Mouse (Mus musculus): ENCODE measurements at regions not wholly inside any gene's neighbourhood (a gene's known extent, or its start where the extent isn't known, plus 50 kb on each side); places are given as distances from the start of the nearest gene placed in this dataset.

GRCm38 (mm10) chr15:7574264-7574663 is 176.1 kb upstream of the Egflam start:
- ATAC-seq (ENCODE audit: low TSS enrichment) = no peak

GRCm38 (mm10) chr15:7574811-7575210 is 176.6 kb upstream of the Egflam start:
- ATAC-seq (ENCODE audit: low TSS enrichment) = no peak

GRCm38 (mm10) chr15:7578439-7578838 is 180.2 kb upstream of the Egflam start:
- no peak for ATAC-seq (ENCODE audit: low TSS enrichment)

- no peak for ATAC-seq (ENCODE audit: low TSS enrichment)
Measured at GRCm38 (mm10) chr15:7587210-7587609, 189.0 kb upstream of the Egflam start.

DNA sequence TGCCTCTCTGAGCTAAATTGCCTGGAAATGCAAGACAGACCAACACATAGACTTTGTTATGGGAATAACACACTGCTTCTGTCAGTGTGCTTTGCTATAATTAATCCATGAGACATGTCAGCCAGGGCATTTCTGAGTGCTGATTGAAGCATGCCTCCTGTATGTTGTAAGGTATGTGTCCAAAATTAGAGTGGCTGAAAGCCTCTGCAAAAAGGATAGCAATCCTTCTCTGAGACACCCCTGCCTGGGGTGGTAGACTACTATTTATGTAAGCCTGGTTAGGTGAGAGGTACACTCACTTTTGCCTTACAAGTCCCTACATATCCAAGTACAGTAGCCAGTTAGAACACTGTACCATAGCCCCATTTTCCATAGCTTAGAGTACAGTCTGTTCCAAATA is 193.3 kb upstream of the Egflam start:
- ATAC-seq (ENCODE audit: low TSS enrichment) = no peak

DNA sequence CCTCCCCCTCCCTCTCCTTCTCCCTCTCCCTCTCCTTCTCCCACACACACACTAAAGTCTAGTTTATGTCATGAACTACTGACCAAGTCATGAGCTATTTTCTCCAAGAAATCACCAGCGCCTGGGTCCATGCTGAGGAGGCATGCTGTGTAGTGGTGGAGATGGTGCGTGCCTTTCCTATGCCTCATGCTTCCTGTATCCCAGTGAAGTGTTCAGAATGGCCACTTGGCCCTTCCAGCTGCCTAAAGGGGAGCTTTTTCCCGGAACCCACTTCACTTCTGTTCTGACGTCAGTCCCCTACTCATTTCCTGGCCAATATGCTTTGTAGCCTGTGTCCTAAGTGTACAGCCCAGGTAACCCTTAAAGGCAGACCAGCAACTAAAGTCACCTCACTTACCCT is 199.1 kb upstream of the Egflam start:
- ATAC-seq (ENCODE audit: low TSS enrichment) = no peak

DNA sequence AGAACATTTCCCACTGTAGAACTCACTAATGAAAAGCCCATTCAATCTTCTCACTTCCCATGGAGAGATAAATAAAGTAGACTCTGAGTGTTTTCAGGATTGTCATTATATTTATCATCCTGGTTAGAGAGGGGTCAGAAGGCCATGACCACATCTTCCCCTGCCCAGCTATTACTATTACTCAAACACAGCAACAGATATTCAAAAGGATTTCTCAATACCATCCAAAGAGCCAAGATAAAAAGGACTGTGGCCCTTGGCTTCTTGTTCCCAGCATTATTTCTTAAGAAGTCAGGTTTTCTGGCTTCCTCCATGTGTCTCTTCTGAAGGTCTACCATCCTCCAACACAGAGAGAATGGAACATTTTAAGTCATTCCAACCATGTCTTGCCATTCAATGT is 199.6 kb upstream of the Egflam start:
- ATAC-seq (ENCODE audit: low TSS enrichment) = no peak

DNA sequence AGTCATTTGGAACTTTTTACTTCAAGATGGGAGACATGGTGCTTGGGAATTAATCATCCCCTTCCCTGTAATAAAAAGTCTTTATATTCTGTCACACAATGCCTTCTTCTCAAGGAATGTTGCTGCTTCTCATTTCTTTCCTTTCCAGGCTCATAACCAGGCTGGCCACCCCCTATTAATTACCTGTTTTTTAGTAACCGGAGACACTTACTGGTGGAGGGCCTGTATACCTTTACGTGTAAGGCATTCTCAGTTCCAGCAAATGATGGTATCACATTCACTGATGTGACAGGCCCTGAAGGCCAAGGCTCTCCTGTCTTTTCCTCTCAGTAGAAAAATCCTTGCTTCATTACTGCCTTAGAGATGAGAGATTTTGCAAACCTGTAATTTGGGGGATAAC is 203.3 kb upstream of the Egflam start:
- no peak for ATAC-seq (ENCODE audit: low TSS enrichment)

GRCm38 (mm10) chr15:7604847-7605246 is 205.8 kb upstream of the Gdnf start:
- ATAC-seq (ENCODE audit: low TSS enrichment) = no peak

GRCm38 (mm10) chr15:7617954-7618353 is 192.7 kb upstream of the Gdnf start:
- ATAC-seq (ENCODE audit: low TSS enrichment) = no peak

DNA sequence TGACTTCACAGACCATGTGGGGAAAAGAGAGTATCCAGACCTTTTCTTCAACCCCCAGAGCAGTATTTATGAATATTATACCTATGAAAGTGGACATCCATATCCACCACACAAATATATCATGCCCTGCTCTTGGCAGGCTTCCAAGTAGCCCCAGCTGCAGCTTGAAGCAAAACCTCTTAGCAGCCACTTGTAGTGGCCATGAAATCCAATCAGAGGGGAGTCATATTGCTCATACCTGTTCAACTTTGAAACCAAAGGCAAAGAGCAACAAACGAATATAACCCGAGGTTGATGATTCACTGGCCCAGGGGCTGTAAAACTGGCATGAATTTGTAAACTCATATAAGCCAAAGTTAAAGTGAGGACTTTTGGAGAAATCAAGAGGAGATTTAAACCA is 187.6 kb upstream of the Gdnf start:
- ATAC-seq (ENCODE audit: low TSS enrichment) = no peak

DNA sequence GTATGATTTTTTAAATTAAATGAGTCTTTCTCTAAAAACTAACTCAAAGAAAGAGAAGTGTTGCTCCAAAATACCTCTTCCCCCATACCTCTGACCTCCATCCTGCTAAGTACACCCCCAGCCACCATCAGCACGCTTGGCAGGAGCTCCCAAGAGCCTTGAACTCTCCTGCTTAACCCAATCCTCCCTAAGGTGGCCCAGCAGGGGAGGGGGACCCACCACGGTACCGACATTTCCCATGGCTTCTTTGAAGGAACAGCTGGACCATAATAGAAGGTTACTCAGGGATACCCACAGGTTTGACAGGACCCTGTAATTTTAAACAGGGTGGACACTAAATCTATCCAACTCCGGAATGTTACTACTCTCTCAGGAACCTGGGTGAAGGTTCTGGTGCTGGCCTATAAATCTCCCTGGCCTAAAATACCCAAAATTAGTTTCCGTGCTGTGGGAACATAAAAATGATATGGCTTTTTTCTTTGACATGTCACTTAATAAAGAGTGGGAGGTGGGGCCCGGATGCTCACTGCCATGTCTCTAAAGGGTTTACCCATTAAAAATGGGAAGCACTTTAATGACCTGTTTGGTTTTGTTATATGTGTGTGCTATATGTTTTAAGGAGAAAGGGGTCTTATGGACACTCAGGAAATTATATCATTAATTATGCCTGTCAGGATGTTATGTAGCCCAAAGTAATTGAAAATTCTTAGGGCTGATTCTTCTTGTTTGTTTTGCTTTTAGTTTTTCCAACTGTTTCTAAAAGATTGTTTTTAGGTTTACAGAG is 185.8 kb upstream of the Gdnf start:
- no peak for ATAC-seq (ENCODE audit: low TSS enrichment)

GRCm38 (mm10) chr15:7629826-7630225 is 180.8 kb upstream of the Gdnf start:
- ATAC-seq (ENCODE audit: low TSS enrichment) = no peak

GRCm38 (mm10) chr15:7635234-7635633 is 175.4 kb upstream of the Gdnf start:
- no peak for ATAC-seq (ENCODE audit: low TSS enrichment)

DNA sequence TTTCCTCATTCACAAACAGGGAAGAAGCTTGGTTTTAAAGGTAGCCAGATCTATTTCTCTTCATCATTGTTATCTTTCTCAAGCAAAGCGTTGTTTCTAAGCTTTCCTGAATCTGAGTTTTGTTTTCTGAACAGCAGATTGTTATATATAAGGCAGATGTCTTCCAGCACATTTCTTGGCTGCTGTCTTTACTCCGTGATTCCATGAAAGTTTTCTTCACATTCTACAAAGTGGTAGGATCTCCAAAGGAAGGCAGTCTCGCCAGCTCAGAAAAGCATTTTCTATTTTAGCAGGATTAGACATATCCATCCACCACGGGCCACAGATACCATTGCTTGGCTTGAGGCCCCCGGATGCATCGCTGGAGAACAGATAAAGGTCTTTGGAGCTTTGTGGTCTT is 171.2 kb upstream of the Gdnf start:
- ATAC-seq (ENCODE audit: low TSS enrichment) = peak; percentile 93

- no peak for ATAC-seq (ENCODE audit: low TSS enrichment)
Measured at GRCm38 (mm10) chr15:7642075-7642474, 168.6 kb upstream of the Gdnf start.

DNA sequence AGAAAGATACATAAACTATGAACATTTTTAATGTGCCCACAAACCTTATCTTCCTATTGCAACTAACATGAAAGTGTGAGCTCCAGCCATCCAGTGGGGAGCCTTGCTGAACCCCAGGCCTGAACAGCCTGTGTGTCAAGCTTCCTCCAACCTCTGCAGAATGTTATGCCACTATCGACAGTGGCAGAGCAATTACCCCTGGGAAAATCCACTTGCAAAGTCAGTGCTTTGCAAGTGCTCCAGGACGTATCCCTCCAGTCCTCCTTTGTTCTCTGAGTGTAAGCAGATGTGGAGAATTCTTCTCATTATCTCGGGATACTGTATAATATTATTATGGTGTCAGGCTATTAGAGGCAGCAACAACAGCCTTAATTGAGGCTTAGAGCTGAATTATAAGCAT is 159.9 kb upstream of the Gdnf start:
- no peak for ATAC-seq (ENCODE audit: low TSS enrichment)

DNA sequence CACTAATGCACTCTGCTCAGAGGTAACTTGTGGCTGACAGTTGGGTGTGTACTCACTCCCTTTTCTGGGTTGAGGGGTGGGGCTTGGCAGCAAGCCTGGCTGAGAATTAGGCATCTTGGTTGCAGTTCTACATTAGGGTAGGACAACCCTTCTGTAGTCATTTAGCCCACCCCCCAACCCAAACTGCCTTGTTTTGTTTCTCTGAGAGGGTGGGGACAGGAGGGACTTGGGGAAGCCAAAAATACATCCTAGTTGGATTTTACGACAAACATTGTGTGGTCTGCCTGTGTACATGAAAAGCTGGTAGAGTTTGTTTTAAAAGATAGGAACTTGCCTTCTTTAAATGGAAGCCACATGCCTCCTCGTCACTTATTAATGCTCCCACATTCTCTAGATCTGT is 146.8 kb upstream of the Gdnf start:
- ATAC-seq (ENCODE audit: low TSS enrichment) = no peak

DNA sequence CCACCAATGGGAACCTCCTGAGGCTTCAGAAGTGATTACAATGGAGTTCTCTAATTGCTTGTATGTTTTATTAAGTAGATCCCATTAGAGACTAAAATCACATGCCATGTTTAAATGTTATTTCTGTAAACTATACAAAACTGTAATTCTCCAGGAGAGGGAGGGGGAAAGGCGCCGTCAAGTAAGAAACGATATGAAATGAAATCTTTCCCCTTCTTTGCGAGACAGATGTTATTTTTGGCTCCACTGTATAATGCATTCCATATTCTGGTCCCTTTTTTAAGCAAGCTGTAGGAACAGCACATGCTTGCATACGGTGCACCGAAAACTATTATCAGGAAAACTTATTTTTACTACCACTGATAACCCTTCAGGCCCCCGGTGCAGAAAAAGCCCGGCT is 141.0 kb upstream of the Gdnf start:
- ATAC-seq (ENCODE audit: low TSS enrichment) = no peak

- no peak for ATAC-seq (ENCODE audit: low TSS enrichment)
Measured at GRCm38 (mm10) chr15:7676970-7677369, 133.7 kb upstream of the Gdnf start.

DNA sequence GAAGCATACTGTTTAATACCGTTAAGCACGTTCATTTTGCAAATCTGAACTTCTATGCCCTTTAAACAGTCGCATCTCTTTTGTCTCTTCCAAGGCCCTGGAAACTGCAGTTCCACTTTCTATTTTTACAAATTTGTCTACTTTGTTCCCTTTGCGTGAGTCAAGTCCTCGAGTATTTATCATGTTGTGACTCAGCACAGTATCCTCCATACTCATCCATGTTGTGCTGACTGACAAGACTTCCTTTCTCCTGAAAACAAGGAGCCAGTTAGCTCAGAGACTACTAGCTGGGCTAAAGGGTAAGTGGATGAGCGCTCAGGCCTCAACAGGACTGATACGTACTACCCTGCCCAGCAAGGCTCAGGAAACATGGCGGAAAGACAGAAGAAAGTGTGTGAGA is 131.9 kb upstream of the Gdnf start:
- no peak for ATAC-seq (ENCODE audit: low TSS enrichment)

DNA sequence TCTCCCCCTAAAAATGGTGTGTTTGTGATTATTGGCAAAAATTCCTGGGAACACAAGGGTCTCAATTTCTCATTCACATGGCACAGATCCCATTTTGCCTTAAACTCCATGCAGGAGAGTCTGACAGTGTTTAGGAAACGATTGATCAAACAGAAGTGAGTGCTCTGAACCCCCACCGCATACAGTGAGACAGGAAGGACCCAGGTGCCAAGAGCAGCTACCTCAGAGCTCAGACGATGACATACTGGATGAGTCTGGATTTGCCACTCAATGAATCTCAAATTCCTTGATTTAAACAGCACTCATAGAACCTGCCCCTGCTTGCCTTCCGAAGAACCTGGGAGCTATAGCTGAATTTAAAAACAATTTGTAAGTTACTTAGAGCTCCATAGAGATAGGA is 129.6 kb upstream of the Gdnf start:
- ATAC-seq (ENCODE audit: low TSS enrichment) = no peak

DNA sequence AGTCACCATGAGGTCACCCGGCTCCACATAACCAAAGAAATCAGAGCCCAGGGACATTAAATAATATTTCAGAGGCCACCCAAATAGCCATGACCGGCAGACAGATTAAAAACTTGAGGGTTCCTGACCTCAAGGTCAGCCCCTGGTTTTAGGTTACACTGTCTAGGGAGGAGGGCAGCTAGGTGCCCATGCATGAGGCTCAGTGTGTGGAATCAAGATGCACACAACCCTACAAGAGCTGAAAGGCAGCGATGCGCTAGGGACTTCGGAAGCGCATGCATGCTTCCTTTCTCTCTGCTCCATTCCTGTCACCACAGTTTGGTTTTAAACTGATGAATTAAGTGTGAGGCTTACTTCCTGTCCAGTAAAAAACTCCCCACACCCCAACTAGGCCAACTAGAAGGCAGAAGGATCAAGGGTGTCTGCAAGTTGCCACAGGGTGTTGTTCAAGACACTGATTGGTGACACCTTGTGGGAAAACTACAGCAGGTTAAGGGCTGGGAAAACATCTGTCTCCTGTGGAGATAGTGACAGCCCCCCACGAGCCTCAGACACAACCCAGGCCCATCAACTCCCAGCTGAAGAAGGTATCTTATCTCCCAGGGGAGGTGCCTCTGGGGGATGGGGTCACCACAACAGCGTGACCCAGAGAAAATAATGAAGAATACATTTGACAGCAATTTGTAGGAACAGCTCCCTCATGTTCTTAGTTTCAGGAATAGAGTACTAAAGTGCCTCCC is 127.2 kb upstream of the Gdnf start:
- ATAC-seq (ENCODE audit: low TSS enrichment) = no peak

DNA sequence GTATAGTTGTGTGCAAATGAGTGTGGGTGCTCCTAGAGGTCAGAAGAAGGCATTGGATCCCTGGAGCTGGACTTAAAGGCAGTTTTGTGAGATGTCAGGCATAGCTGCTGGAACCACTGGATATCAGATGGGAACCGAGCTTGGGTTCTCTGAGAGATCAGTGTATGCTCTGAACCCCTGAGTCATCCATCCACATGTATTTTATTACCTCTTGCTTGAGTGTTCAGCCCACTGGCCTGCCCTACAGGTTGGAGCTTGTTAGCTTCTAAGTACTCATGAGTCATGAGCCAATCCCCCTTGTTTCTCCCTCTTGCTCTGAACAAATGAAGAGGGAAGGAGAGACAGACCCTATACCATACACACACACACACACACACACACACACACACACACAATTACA is 119.4 kb upstream of the Gdnf start:
- ATAC-seq (ENCODE audit: low TSS enrichment) = no peak

All from frontal cortex, adult (tissue).